Mouse (Mus musculus): ENCODE measurements around the gene Cuzd1. TPM values are rescaled to one million over a fixed set of nuclear protein-coding genes. Genes with fewer than 3 reads are reported as not detected.

Cuzd1 gene
- polyA plus RNA-seq, 2 experiments = not detected

DNA sequence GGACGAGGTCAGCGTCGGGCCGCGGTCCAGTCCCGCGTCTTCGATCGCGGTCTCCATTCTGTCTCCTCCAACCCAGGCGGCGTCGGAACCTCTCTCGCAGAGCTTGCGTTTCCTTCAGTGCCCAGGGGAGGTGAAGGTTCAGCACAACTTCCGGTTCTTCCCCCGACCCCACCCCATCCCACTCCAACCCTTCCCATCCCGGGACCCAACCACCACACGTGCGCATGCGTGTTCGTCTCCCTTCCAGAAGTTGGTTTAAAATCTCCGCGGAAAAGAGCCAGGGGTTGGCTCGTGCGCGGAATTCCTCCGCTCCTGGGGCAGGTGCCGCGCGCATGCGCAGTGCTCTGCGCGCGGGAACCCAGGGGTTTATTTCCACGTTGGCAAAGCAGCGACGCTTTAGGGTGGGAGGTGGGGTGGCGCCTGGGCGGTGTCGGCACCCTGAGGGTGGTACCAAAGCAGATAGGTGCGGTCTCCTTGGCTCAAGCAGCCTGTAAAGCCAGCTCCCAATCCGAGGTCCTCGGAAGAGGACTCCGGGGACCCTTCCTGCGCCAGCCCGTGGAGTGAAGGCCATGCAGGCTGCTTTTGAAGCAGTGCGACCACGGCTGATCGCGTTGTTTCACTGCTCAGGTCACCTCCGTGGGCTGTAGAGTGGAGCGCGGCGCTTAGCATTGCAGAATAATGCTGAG, 40.7 kb upstream of the Cuzd1 start, which contains the start of gene 2310057M21Rik:
2310057M21Rik (minus strand) TSS at position 145 of the 686 bp plus-strand sequence.
- WGBS (ENCODE audit: insufficient replicate concordance) = under 1% methylated on average over 55 of the region's 55 CpGs
- peak within 1 kb of the TSS; percentile 84 for H3K4me2 ChIP-seq (ENCODE audit: low read depth)
- no peak for TF ChIP-seq EP300 (IDR thresholded peaks at IDR 0.05; ENCODE audit: low read depth)
- no peak; the same call in 1 of the 2 replicates for TF ChIP-seq CTCF (IDR thresholded peaks at IDR 0.05; ENCODE audit: low read depth)
- H3K4me1 ChIP-seq (replicated peaks; ENCODE audit: control insufficient read depth in 2 of 2, insufficient read depth in 2 of 2, low read length in 1 of 2) = peaks cover 9 to 13% of the 10 kb centered on the region in 2 experiments
- peak; percentile 95 for ATAC-seq (ENCODE audit: insufficient read depth)
- peak within 1 kb of the TSS; percentile 74 to 80 for H3K4me3 ChIP-seq (ENCODE audit: insufficient read depth in 1 of 2, low read depth in 2 of 2, low read length in 2 of 2)
- H3K9ac ChIP-seq (replicated peaks) = peak within 1 kb of the TSS; percentile 91
- peak; percentile 84 to 86 (median 86) for DNase-seq (ENCODE audit: low read depth in 3 of 3, low spot score in 3 of 3)
- no peaks in the 10 kb centered on the region for H3K27me3 ChIP-seq (ENCODE audit: control insufficient read depth, insufficient read depth, low read length)
- H3K27ac ChIP-seq = peak within 1 kb of the TSS; percentile 67
- H3K36me3 ChIP-seq (replicated peaks; ENCODE audit: control insufficient read depth, insufficient read depth, low read depth) = peaks cover 10% of the 10 kb centered on the region
- H3K9me3 ChIP-seq (ENCODE audit: control insufficient read depth, low read length) = no peaks in the 10 kb centered on the region

DNA sequence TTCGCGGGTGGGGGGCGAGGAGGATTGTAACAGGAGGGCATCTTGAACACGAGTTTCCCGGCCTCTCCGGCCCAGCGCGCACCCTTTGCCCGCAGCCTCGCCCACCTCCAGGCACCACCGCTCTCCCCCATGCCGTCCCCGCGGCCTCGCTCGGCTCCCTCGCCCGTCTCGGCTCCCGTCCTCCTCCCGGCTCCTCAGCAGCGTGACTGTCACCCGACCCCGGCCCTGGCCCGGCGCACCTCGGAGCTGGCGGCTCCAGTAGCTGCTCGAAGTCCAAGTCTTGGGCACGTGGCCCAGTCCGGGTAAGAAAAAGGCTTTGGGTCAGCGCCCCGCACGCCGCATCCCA, 40.1 kb upstream of the Cuzd1 start:
- peaks cover 13% of the 10 kb centered on the region for H3K36me3 ChIP-seq (replicated peaks; ENCODE audit: control insufficient read depth, insufficient read depth, low read depth)
- H3K27ac ChIP-seq = peak overlapping the region; percentile 67
- H3K4me1 ChIP-seq (replicated peaks; ENCODE audit: control insufficient read depth in 2 of 2, insufficient read depth in 2 of 2, low read length in 1 of 2) = peaks cover 9 to 13% of the 10 kb centered on the region in 2 experiments
- WGBS (ENCODE audit: insufficient replicate concordance) = under 1% methylated on average over 35 of the region's 35 CpGs
- H3K27me3 ChIP-seq (ENCODE audit: control insufficient read depth, insufficient read depth, low read length) = no peaks in the 10 kb centered on the region
- TF ChIP-seq EP300 (IDR thresholded peaks at IDR 0.05; ENCODE audit: low read depth) (no peak), CTCF (IDR thresholded peaks at IDR 0.05; ENCODE audit: low read depth) (no peak)
- peak overlapping the region; percentile 84 for H3K4me2 ChIP-seq (ENCODE audit: low read depth)
- H3K9me3 ChIP-seq (ENCODE audit: control insufficient read depth, low read length) = no peaks in the 10 kb centered on the region
- H3K9ac ChIP-seq (replicated peaks) = peak overlapping the region; percentile 91
- peak overlapping the region; percentile 74 to 80 for H3K4me3 ChIP-seq (ENCODE audit: insufficient read depth in 1 of 2, low read depth in 2 of 2, low read length in 2 of 2)
- ATAC-seq (ENCODE audit: insufficient read depth) = peak; percentile 62
- DNase-seq (ENCODE audit: low read depth in 3 of 3, low spot score in 3 of 3) = no peak

DNA sequence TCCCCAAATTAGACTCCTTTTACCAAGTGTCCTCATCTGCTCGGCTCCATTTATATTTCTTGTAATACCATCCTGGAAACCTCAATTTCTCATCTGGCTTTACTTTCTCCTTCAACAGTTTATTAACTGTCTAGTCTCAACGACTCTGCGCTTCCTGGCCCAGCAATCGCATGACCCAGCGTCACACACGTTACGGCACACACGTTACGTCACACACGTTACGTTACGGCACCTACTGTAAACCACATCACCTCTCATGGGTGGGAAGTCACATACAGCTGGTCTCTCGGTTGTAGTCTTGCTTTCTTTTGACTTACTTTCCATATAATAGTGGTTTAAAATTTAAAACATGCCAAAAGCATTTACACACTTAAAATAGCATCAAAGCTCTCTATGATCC, 34.0 kb upstream of the Cuzd1 start:
- TF ChIP-seq CTCF (IDR thresholded peaks at IDR 0.05; ENCODE audit: low read depth) = no peak
- no peak for TF ChIP-seq EP300 (IDR thresholded peaks at IDR 0.05; ENCODE audit: low read depth)
- no peak for ATAC-seq (ENCODE audit: insufficient read depth)
- Histone ChIP-seq H3K4me2 (ENCODE audit: low read depth) (no peak overlapping the region), H3K4me1 (replicated peaks; ENCODE audit: control insufficient read depth in 2 of 2, insufficient read depth in 2 of 2, low read length in 1 of 2) (peaks cover 0 to 2% of the 10 kb centered on the region in 2 experiments; a peak in 1 of 4 replicates), H3K9ac (replicated peaks) (no peak overlapping the region), H3K36me3 (replicated peaks; ENCODE audit: control insufficient read depth, insufficient read depth, low read depth) (peaks cover 34% of the 10 kb centered on the region), H3K9me3 (ENCODE audit: control insufficient read depth, low read length) (no peaks in the 10 kb centered on the region), H3K4me3 (ENCODE audit: insufficient read depth in 1 of 2, low read depth in 2 of 2, low read length in 2 of 2) (no peak overlapping the region), H3K27ac (no peak overlapping the region), H3K27me3 (ENCODE audit: control insufficient read depth, insufficient read depth, low read length) (no peaks in the 10 kb centered on the region)
- DNase-seq (ENCODE audit: low read depth in 3 of 3, low spot score in 3 of 3) = no peak
- 88% methylated on average over 13 of the region's 13 CpGs for WGBS (ENCODE audit: insufficient replicate concordance)

DNA sequence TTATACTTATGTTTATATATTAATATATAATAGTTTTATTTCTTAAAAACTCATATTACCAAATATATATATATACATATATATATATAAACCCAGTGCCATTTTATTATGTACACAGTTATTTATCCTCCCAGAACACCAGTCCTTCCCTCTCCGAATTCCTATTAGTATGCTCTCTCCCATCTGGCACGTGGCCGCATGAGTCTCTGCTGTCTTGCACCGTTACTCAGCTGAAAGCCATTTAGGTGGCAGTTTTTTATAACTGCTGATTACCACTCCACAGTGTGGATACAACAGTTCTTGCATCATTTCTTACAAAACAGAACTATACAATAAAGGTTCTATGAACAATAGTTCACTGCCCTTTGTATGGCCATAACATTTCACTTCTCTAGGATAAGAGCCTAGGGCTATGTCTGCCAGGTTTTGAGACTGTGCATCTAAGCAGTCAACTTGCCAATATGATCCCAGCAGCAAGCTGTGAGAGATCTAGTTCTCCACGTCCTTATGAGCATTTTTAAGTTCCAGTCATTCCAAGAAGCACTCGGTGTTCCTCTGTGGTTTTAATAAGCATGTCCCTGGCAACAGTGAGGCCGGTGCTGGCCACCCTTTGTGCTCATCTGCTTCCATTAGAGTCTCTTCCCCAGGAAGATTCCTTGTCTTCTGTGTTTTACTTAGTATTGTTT, 23.9 kb upstream of the Cuzd1 start:
- no peaks in the 10 kb centered on the region for H3K27me3 ChIP-seq (ENCODE audit: control insufficient read depth, insufficient read depth, low read length)
- H3K4me1 ChIP-seq (replicated peaks; ENCODE audit: control insufficient read depth in 2 of 2, insufficient read depth in 2 of 2, low read length in 1 of 2) = no peaks in the 10 kb centered on the region
- peaks cover 35% of the 10 kb centered on the region for H3K36me3 ChIP-seq (replicated peaks; ENCODE audit: control insufficient read depth, insufficient read depth, low read depth)
- no peak overlapping the region for H3K9ac ChIP-seq (replicated peaks)
- no peak overlapping the region for H3K27ac ChIP-seq
- DNase-seq (ENCODE audit: low read depth in 3 of 3, low spot score in 3 of 3) (no peak), ATAC-seq (ENCODE audit: insufficient read depth) (no peak)
- WGBS (ENCODE audit: insufficient replicate concordance) = 86% methylated on average over 7 of the region's 7 CpGs
- H3K4me2 ChIP-seq (ENCODE audit: low read depth) = no peak overlapping the region
- TF ChIP-seq CTCF (IDR thresholded peaks at IDR 0.05; ENCODE audit: low read depth) (no peak), EP300 (IDR thresholded peaks at IDR 0.05; ENCODE audit: low read depth) (no peak)
- no peak overlapping the region for H3K4me3 ChIP-seq (ENCODE audit: insufficient read depth in 1 of 2, low read depth in 2 of 2, low read length in 2 of 2)
- H3K9me3 ChIP-seq (ENCODE audit: control insufficient read depth, low read length) = no peaks in the 10 kb centered on the region

DNA sequence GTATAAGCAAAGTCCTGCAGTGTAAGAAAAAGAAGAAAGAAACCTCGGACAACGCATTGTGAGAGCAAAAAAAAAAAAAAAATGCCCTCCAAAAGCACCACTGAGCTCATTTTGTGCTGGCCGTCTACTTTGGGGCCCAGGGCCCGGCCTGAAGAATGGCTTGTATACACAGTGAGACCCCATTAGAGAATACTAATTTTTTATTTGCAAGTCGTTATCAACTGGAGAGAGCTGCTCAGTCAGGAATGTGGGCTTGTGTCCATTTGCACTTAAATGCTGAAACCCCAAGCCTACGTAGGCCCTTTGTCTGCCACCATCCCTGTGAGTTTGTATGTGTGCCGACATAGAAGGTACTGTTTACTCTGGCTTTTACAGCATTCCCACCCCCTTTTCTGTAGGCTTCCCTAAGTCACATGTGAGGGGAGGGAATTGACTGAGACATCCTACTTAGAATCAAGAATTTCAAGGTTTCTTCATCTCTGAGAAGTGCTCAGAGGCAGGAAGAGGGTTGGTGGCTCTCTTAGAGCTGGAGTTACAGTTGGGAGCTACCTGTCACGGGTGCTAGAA, 15.5 kb upstream of the Cuzd1 start:
- no peak overlapping the region for H3K4me2 ChIP-seq (ENCODE audit: low read depth)
- H3K36me3 ChIP-seq (replicated peaks; ENCODE audit: control insufficient read depth, insufficient read depth, low read depth) = peaks cover 6% of the 10 kb centered on the region
- no peak overlapping the region for H3K27ac ChIP-seq
- no peak overlapping the region for H3K4me3 ChIP-seq (ENCODE audit: insufficient read depth in 1 of 2, low read depth in 2 of 2, low read length in 2 of 2)
- H3K27me3 ChIP-seq (ENCODE audit: control insufficient read depth, insufficient read depth, low read length) = no peaks in the 10 kb centered on the region
- no peak for DNase-seq (ENCODE audit: low read depth in 3 of 3, low spot score in 3 of 3)
- TF ChIP-seq CTCF (IDR thresholded peaks at IDR 0.05; ENCODE audit: low read depth) (no peak), EP300 (IDR thresholded peaks at IDR 0.05; ENCODE audit: low read depth) (no peak)
- WGBS (ENCODE audit: insufficient replicate concordance) = 64% methylated on average over 8 of the region's 8 CpGs
- no peaks in the 10 kb centered on the region for H3K9me3 ChIP-seq (ENCODE audit: control insufficient read depth, low read length)
- H3K4me1 ChIP-seq (replicated peaks; ENCODE audit: control insufficient read depth in 2 of 2, insufficient read depth in 2 of 2, low read length in 1 of 2) = no peaks in the 10 kb centered on the region
- no peak for ATAC-seq (ENCODE audit: insufficient read depth)
- no peak overlapping the region for H3K9ac ChIP-seq (replicated peaks)
